Mouse (Mus musculus) heart, embryonic 13.5 days (tissue): ENCODE data around the gene Tub. TPM values are rescaled to one million over a fixed set of nuclear protein-coding genes. Genes with fewer than 3 reads are reported as not detected.

Experiments used
- ATAC-seq: fragments of 200-750 bp; cut with Nextera tagmentation; 2 replicates; pipeline ENCODE4 v1.8.0; 2017; ENCODE audit warnings: moderate TSS enrichment; ENCODE audit not compliant: insufficient number of reproducible peaks, low FRiP score, low TSS enrichment; ENCODE audit errors: extremely low read depth
- H3K27ac ChIP-seq: fragments of 300-500 bp; sonication (generic); replicated peaks from 2 replicates; pipeline ENCODE4 v1.5.1; 2015; ENCODE audit warnings: moderate library complexity, mild to moderate bottlenecking, inconsistent platforms
- H3K27me3 ChIP-seq: fragments of 300-500 bp; sonication (generic); replicated peaks from 2 replicates; pipeline ENCODE4 v1.6.1; 2015; ENCODE audit warnings: mild to moderate bottlenecking, inconsistent platforms
- H3K36me3 ChIP-seq: fragments of 300-500 bp; sonication (generic); 2 replicates; pipeline ENCODE4 v1.6.1; 2015; ENCODE audit warnings: mild to moderate bottlenecking, inconsistent platforms
- H3K4me1 ChIP-seq: fragments of 300-500 bp; sonication (generic); 2 replicates; pipeline ENCODE4 v1.6.1; 2015; ENCODE audit warnings: inconsistent platforms
- H3K4me2 ChIP-seq: fragments of 300-500 bp; sonication (generic); 2 replicates; pipeline ENCODE4 v1.6.1; 2015; ENCODE audit warnings: inconsistent platforms, mild to moderate bottlenecking, moderate library complexity
- H3K4me3 ChIP-seq: fragments of 300-500 bp; sonication (generic); 2 replicates; pipeline ENCODE4 v1.5.1; 2015; ENCODE audit warnings: moderate library complexity, mild to moderate bottlenecking, inconsistent platforms
- H3K9ac ChIP-seq: fragments of 300-500 bp; sonication (generic); 2 replicates; pipeline ENCODE4 v1.6.1; 2015; ENCODE audit warnings: inconsistent platforms, mild to moderate bottlenecking, moderate library complexity
- H3K9me3 ChIP-seq: fragments of 300-500 bp; sonication (generic); 2 replicates; pipeline ENCODE4 v1.6.1; 2016; ENCODE audit warnings: inconsistent platforms
- WGBS: fragments of 180-500 bp; shearing (Covaris S2); methylation state at CpG from one replicate; pipeline ENCODE4 v1.1.7; 2015; ENCODE audit warnings: mixed read lengths; 5-methylcytosine and 5-hydroxymethylcytosine counted together
- polyA plus RNA-seq: library from polyadenylated mRNA; unstranded; fragments of >200 nt; fragmentation: Nextera tagmentation; extraction: Ambion mirVana; gene quantifications from 2 replicates; pipeline ENCODE4 v1.2.1, GENCODE M21; 2015

Tub gene
- polyA plus RNA-seq, 1 experiment from 2014 or later: 0.62 TPM

- Histone ChIP-seq H3K27ac (no peak overlapping the region), H3K4me1 (peaks cover 3% of the 10 kb centered on the region; the same call in 1 of the 2 replicates), H3K36me3 (no peaks in the 10 kb centered on the region), H3K27me3 (no peaks in the 10 kb centered on the region; the same call in 1 of the 2 replicates), H3K9me3 (no peaks in the 10 kb centered on the region), H3K4me2 (no peak overlapping the region), H3K4me3 (no peak overlapping the region), H3K9ac (no peak overlapping the region)
- no peak for ATAC-seq
- WGBS: 72% methylated on average over 9 of the region's 9 CpGs
Measured at GRCm38 (mm10) chr7:108991207-108991606, 41.1 kb downstream of the Tub start.

- Histone ChIP-seq H3K27me3 (no peaks in the 10 kb centered on the region; the same call in 1 of the 2 replicates), H3K9me3 (no peaks in the 10 kb centered on the region), H3K4me2 (no peak overlapping the region), H3K4me3 (no peak overlapping the region), H3K4me1 (peaks cover 3% of the 10 kb centered on the region; the same call in 1 of the 2 replicates), H3K36me3 (no peaks in the 10 kb centered on the region), H3K27ac (no peak overlapping the region), H3K9ac (no peak overlapping the region)
- WGBS: 49% methylated on average over 7 of the region's 7 CpGs
- ATAC-seq: no peak
Measured at GRCm38 (mm10) chr7:108993230-108993629, 43.1 kb downstream of the Tub start.

- Histone ChIP-seq H3K27me3 (no peaks in the 10 kb centered on the region; the same call in 1 of the 2 replicates), H3K36me3 (no peaks in the 10 kb centered on the region), H3K4me3 (no peak overlapping the region), H3K27ac (no peak overlapping the region), H3K4me2 (no peak overlapping the region), H3K9ac (no peak overlapping the region), H3K4me1 (peaks cover 3% of the 10 kb centered on the region; the same call in 1 of the 2 replicates), H3K9me3 (no peaks in the 10 kb centered on the region)
- ATAC-seq: no peak
- 86% methylated on average over 3 of the region's 3 CpGs for WGBS
Measured at GRCm38 (mm10) chr7:108993881-108994291, 43.7 kb downstream of the Tub start.

GRCm38 (mm10) chr7:108996156-108996555, 46.0 kb downstream of the Tub start:
- Histone ChIP-seq H3K9ac (no peak overlapping the region), H3K36me3 (no peaks in the 10 kb centered on the region), H3K27me3 (no peaks in the 10 kb centered on the region; the same call in 1 of the 2 replicates), H3K9me3 (no peaks in the 10 kb centered on the region), H3K4me2 (no peak overlapping the region), H3K27ac (no peak overlapping the region), H3K4me1 (peaks cover 3% of the 10 kb centered on the region; the same call in 1 of the 2 replicates), H3K4me3 (no peak overlapping the region)
- no peak for ATAC-seq
- 61% methylated on average over 6 of the region's 6 CpGs for WGBS

GRCm38 (mm10) chr7:109000315-109000954, 50.3 kb downstream of the Tub start:
- no peaks in the 10 kb centered on the region for H3K36me3 ChIP-seq
- 42% methylated on average over 4 of the region's 4 CpGs for WGBS
- H3K4me1 ChIP-seq: no peaks in the 10 kb centered on the region
- H3K27me3 ChIP-seq: peaks cover 4% of the 10 kb centered on the region; the same call in 1 of the 2 replicates
- H3K9me3 ChIP-seq: no peaks in the 10 kb centered on the region
- no peak overlapping the region for H3K27ac ChIP-seq
- no peak overlapping the region for H3K4me2 ChIP-seq
- H3K4me3 ChIP-seq: no peak overlapping the region
- H3K9ac ChIP-seq: no peak overlapping the region
- ATAC-seq: no peak

GRCm38 (mm10) chr7:109001971-109002370, 51.8 kb downstream of the Tub start:
- 72% methylated on average over 4 of the region's 4 CpGs for WGBS
- no peak for ATAC-seq
- Histone ChIP-seq H3K4me2 (no peak overlapping the region), H3K9ac (no peak overlapping the region), H3K36me3 (no peaks in the 10 kb centered on the region), H3K27me3 (peaks cover 14% of the 10 kb centered on the region; the same call in 1 of the 2 replicates), H3K9me3 (no peaks in the 10 kb centered on the region), H3K4me1 (no peaks in the 10 kb centered on the region), H3K4me3 (no peak overlapping the region), H3K27ac (no peak overlapping the region)

GRCm38 (mm10) chr7:109003653-109004052, 53.5 kb downstream of the Tub start:
- H3K9me3 ChIP-seq: no peaks in the 10 kb centered on the region
- WGBS: 14% methylated on average over 3 of the region's 3 CpGs

GRCm38 (mm10) chr7:109009260-109009659, 59.1 kb downstream of the Tub start:
- H3K36me3 ChIP-seq: no peaks in the 10 kb centered on the region
- H3K4me3 ChIP-seq: no peak overlapping the region
- H3K27me3 ChIP-seq: peaks cover 86% of the 10 kb centered on the region
- H3K27ac ChIP-seq: no peak overlapping the region
- no peak overlapping the region for H3K9ac ChIP-seq
- ATAC-seq: no peak
- 75% methylated on average over 1 of the region's 1 CpGs for WGBS
- H3K4me2 ChIP-seq: no peak overlapping the region
- no peaks in the 10 kb centered on the region for H3K9me3 ChIP-seq
- H3K4me1 ChIP-seq: 0 out of 2 replicates have a peak, but pooled peaks cover 5% of the 10 kb centered on the region

More at GRCm38 (mm10) chr7:109003653-109004052, 53.5 kb downstream of the Tub start:
- Histone ChIP-seq H3K36me3 (no peaks in the 10 kb centered on the region), H3K9ac (no peak overlapping the region), H3K4me3 (no peak overlapping the region), H3K27ac (no peak overlapping the region), H3K4me1 (no peaks in the 10 kb centered on the region), H3K4me2 (no peak overlapping the region), H3K27me3 (peaks cover 31% of the 10 kb centered on the region)
- no peak for ATAC-seq

- Histone ChIP-seq H3K9ac (peak overlapping the region; percentile 67), H3K4me1 (0 out of 2 replicates have a peak, but pooled peaks cover 5% of the 10 kb centered on the region), H3K9me3 (no peaks in the 10 kb centered on the region), H3K36me3 (no peaks in the 10 kb centered on the region), H3K27me3 (peaks cover 83% of the 10 kb centered on the region), H3K4me3 (peak overlapping the region; percentile 58), H3K4me2 (peak overlapping the region; percentile 79), H3K27ac (no peak overlapping the region)
- WGBS: 5% methylated on average over 52 of the region's 82 CpGs
- no peak for ATAC-seq
Measured at GRCm38 (mm10) chr7:109010720-109011595, 60.8 kb downstream of the Tub start.

- H3K4me1 ChIP-seq: 0 out of 2 replicates have a peak, but pooled peaks cover 5% of the 10 kb centered on the region
- H3K36me3 ChIP-seq: no peaks in the 10 kb centered on the region
- H3K4me3 ChIP-seq: peak overlapping the region; percentile 58; the same call in 1 of the 2 replicates
- H3K27ac ChIP-seq: no peak overlapping the region
- no peak overlapping the region for H3K9ac ChIP-seq
- peaks cover 80% of the 10 kb centered on the region for H3K27me3 ChIP-seq
- peak overlapping the region; percentile 79 for H3K4me2 ChIP-seq
- no peak for ATAC-seq
- WGBS: 50% methylated on average over 8 of the region's 8 CpGs
- H3K9me3 ChIP-seq: no peaks in the 10 kb centered on the region
Measured at GRCm38 (mm10) chr7:109011596-109012180, 61.5 kb downstream of the Tub start.

GRCm38 (mm10) chr7:109012575-109012974, 62.4 kb downstream of the Tub start:
- no peaks in the 10 kb centered on the region for H3K36me3 ChIP-seq
- no peaks in the 10 kb centered on the region for H3K9me3 ChIP-seq
- no peak overlapping the region for H3K4me2 ChIP-seq
- WGBS: 75% methylated on average over 1 of the region's 1 CpGs
- no peak overlapping the region for H3K4me3 ChIP-seq
- 0 out of 2 replicates have a peak, but pooled peaks cover 5% of the 10 kb centered on the region for H3K4me1 ChIP-seq
- no peak overlapping the region for H3K9ac ChIP-seq
- no peak overlapping the region for H3K27ac ChIP-seq
- peaks cover 72% of the 10 kb centered on the region for H3K27me3 ChIP-seq
- no peak for ATAC-seq
